Mouse (Mus musculus): Measurements from ENCODE around the gene Nat8l.

DNA sequence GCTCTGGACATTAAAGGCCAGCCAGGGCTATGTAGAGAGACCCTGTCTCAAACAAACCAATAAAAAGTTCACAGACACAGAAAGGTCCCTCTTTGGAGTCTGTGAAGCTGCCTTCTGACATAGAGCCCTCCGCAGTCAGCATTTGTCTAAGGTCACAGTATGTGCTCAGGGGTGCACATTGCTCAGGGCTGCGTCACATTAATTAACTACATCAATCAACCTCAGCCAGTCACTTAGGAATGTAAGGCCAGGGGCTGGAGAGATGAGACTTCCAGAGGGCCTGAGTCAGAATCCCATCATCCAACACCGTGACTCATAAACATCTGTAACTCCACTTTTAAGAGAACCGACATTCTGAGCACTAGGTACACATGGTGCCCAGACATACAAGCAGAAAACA lies 39.9 kb upstream of the Nat8l start:
- TF ChIP-seq CTCF (IDR thresholded peaks at IDR 0.05; ENCODE audit: control insufficient read depth, insufficient read depth, insufficient replicate concordance, low read depth, low read length) (no peak), POLR2A (IDR thresholded peaks at IDR 0.05; ENCODE audit: control insufficient read depth, low read depth, low read length) (no peak)
